Mouse (Mus musculus) ES-E14 (cell line): ENCODE results near the gene Srgap1. TPM values are rescaled to one million over a fixed set of nuclear protein-coding genes. Genes with fewer than 3 reads are reported as not detected.

Experiments
- DNase-seq: peaks from one replicate; pipeline ENCODE4 v3.0.0-alpha.2; 2013; ENCODE audit warnings: low read depth, low spot score
- H3K27ac ChIP-seq: 2 replicates; pipeline ENCODE4 v1.5.1; 2012; ENCODE audit warnings: low read depth, mild to moderate bottlenecking, low read length, moderate library complexity, mixed read lengths; ENCODE audit not compliant: poor library complexity, insufficient read depth, severe bottlenecking
- H3K36me3 ChIP-seq: 2 replicates; pipeline ENCODE4 v1.6.1; 2012; ENCODE audit warnings: mild to moderate bottlenecking, low read length, moderate library complexity, mixed read lengths; ENCODE audit not compliant: control insufficient read depth, poor library complexity, insufficient read depth, severe bottlenecking
- H3K4me1 ChIP-seq, 2 experiments: fragments of 150-350 bp in 1 of 2; sonication (generic) in 1 of 2; 2 replicates each; pipeline ENCODE4 v1.6.1; 2012; ENCODE audit warnings: low read length in 2 of 2, mild to moderate bottlenecking in 1 of 2, mixed read lengths in 1 of 2; ENCODE audit not compliant: control insufficient read depth in 2 of 2, insufficient read depth in 2 of 2, poor library complexity in 1 of 2
- H3K4me3 ChIP-seq, 2 experiments: fragments of 150-350 bp in 1 of 2; sonication (generic) in 1 of 2; 2 replicates each; pipeline ENCODE4 v1.5.1; 2012; ENCODE audit warnings: low read length in 2 of 2, low read depth in 1 of 2, mild to moderate bottlenecking in 1 of 2, mixed read lengths in 1 of 2; ENCODE audit not compliant: insufficient read depth in 1 of 2, poor library complexity in 1 of 2, severe bottlenecking in 1 of 2
- H3K9ac ChIP-seq: 2 replicates; pipeline ENCODE4 v1.6.1; 2012; ENCODE audit warnings: low read depth, mild to moderate bottlenecking, low read length, mixed read lengths; ENCODE audit not compliant: poor library complexity, insufficient read depth, severe bottlenecking
- H3K9me3 ChIP-seq: fragments of 150-350 bp; sonication (generic); 2 replicates; pipeline ENCODE4 v1.6.1; 2012; ENCODE audit warnings: low read depth, mild to moderate bottlenecking, low read length; ENCODE audit not compliant: control insufficient read depth, insufficient read depth
- CHD2 ChIP-seq: IDR thresholded peaks from 2 replicates; pipeline ENCODE4 v1.6.1; 2014; ENCODE audit warnings: mild to moderate bottlenecking, low read depth, low read length, inconsistent platforms
- HCFC1 ChIP-seq: IDR thresholded peaks from 2 replicates; pipeline ENCODE4 v1.6.1; 2012; ENCODE audit warnings: low read length, inconsistent platforms, borderline replicate concordance; ENCODE audit not compliant: insufficient read depth
- MAFK ChIP-seq: IDR thresholded peaks from 2 replicates; pipeline ENCODE4 v1.6.1; 2014; ENCODE audit warnings: mild to moderate bottlenecking, low read depth, low read length, inconsistent platforms; ENCODE audit not compliant: insufficient read depth
- ZC3H11A ChIP-seq: IDR thresholded peaks from 2 replicates; pipeline ENCODE4 v1.6.1; 2012; ENCODE audit warnings: low read depth, mild to moderate bottlenecking, inconsistent platforms, low read length, borderline replicate concordance
- ZNF384 ChIP-seq: IDR thresholded peaks from 2 replicates; pipeline ENCODE4 v1.6.1; 2012; ENCODE audit warnings: low read depth, low read length, inconsistent platforms
- in situ Hi-C, 2 experiments: fragments of 600-800 bp; cut with MboI; formaldehyde crosslinking; loops; one replicate each; pipeline ENCODE4 v1.15.1; 2025; ENCODE audit warnings: low sequenced_read_pairs in 2 of 2, inconsistent platforms in 1 of 2; ENCODE audit not compliant: unreplicated experiment in 2 of 2
- total RNA-seq: library from RNA; depleted of rRNA; stranded (reverse); fragments of 300-350 nt; gene quantifications from 2 replicates; pipeline ENCODE4 v1.2.3, GENCODE M21; 2012

Srgap1 gene
- total RNA-seq, 1 experiment: 0.94 TPM

DNA sequence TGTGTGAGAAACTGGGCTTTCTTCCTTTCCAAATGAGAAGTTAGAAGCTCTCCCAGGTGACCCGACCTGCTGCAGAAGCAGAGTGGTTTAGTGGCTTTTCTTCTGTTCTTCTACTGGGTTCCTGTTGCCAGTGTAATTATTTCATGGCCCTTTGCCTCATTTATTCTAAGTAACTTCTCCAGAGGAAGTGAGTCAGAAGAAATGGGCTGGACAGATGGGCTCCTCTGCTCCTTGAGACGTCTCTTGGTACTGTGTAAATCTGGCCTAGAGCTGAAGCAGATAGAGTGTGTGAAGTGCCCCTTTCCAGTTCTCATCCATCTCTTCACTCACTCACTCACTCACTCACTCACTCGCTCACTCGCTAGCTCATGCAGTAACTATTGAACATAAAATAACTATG lies 290.4 kb downstream of the Srgap1 start:
- H3K36me3 ChIP-seq: peaks cover 3% of the 10 kb centered on the region; the same call in 1 of the 2 replicates
- H3K4me1 ChIP-seq: peaks cover 0 to 4% of the 10 kb centered on the region in 2 experiments; a peak in 1 of 4 replicates
- H3K4me3 ChIP-seq: no peak overlapping the region
- no peak overlapping the region for H3K27ac ChIP-seq
- no peak for TF ChIP-seq CHD2
- TF ChIP-seq HCFC1: no peak
- TF ChIP-seq ZNF384: no peak
- no peak for TF ChIP-seq MAFK
- no peak for TF ChIP-seq ZC3H11A
- H3K9ac ChIP-seq: no peak overlapping the region
- H3K9me3 ChIP-seq: no peaks in the 10 kb centered on the region
- in situ Hi-C loops: loop anchor here in 1 of 2 experiments (25.0 kb wide), 1 partner anchor 281 kb away; the partner anchor contains the start of gene Srgap1
- no peak for DNase-seq

DNA sequence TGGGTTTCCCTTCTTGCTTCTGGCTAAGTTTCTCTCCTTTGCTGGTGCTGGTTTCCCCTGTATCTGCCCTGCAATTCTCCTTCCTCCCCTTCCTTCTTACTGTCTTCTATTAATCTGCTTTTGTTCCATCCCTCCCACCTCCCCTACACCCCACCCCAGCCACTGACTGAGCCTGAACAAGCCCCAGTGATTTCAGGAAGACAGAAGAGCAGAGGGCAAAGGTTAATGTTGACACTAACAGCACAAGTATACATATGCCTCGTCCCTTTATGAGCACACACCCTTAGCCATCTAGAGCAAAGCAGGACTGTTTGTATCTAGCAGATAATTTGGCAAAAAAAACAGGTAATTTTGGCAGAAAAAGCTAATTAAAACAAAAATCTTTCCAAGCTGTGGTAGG lies 291.3 kb downstream of the Srgap1 start:
- in situ Hi-C loops: loop anchor here in 1 of 2 experiments (25.0 kb wide), 1 partner anchor 281 kb away; the partner anchor contains the start of gene Srgap1
- TF ChIP-seq HCFC1: no peak
- TF ChIP-seq ZNF384: no peak
- TF ChIP-seq MAFK: no peak
- no peak for TF ChIP-seq CHD2
- TF ChIP-seq ZC3H11A: no peak
- Histone ChIP-seq H3K27ac (no peak overlapping the region), H3K9me3 (no peaks in the 10 kb centered on the region), H3K9ac (no peak overlapping the region), H3K36me3 (peaks cover 3% of the 10 kb centered on the region), H3K4me1 (peaks cover 0 to 6% of the 10 kb centered on the region in 2 experiments; a peak in 1 of 4 replicates), H3K4me3 (no peak overlapping the region)
- DNase-seq: no peak

DNA sequence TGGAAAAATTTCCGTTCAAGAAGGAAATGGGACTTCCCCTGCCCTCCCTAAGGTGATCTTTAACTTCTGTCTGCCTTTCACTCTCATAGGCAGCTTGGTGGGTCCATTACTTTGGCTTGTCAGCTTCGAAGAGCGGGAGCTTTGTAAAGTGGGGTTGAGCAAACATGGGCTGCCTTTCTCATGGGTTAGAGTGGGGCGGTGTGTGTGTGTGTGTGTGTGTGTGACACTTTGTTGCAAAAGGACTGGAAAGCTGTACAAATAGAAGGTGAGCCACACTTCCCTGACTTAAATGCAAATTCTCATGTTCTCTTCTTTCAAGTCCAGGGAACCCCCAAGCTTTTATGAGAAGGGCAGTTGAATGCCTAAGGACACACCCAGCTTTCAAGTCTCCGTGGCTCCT lies 292.9 kb downstream of the Srgap1 start:
- Histone ChIP-seq H3K9ac (no peak overlapping the region), H3K27ac (no peak overlapping the region), H3K4me1 (peaks cover 3 to 11% of the 10 kb centered on the region in 2 experiments; a peak in 2 of 4 replicates), H3K36me3 (peaks cover 6% of the 10 kb centered on the region), H3K9me3 (no peaks in the 10 kb centered on the region), H3K4me3 (no peak overlapping the region)
- no peak for DNase-seq
- TF ChIP-seq CHD2 (no peak), ZC3H11A (no peak), MAFK (no peak), ZNF384 (no peak)
- in situ Hi-C loops: loop anchor here in 1 of 2 experiments (25.0 kb wide), 1 partner anchor 283 kb away; the partner anchor contains the start of gene Srgap1

DNA sequence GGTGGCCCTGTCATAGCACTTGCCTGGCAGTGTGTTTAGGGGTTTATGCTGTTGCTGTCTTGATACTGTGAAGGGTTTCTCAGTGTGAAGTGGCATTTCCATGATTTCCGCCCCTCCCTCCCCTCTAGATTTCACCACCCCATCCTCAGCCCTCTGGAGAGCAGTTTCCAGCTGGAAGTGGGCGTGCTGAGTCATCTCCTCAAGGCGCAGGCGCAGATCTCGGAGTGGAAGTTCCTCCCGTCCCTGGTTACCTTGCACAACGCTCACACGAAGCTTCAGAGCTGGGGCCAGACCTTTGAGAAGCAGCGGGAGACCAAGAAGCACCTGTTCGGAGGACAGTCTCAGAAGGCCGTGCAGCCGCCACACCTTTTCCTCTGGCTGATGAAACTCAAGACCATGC lies 296.9 kb downstream of the Srgap1 start:
- in situ Hi-C loops: loop anchor here in 1 of 2 experiments (25.0 kb wide), 1 partner anchor 287 kb away; the partner anchor contains the start of gene Srgap1
- H3K4me1 ChIP-seq: peaks cover 3 to 11% of the 10 kb centered on the region in 2 experiments; a peak in 2 of 4 replicates
- H3K9ac ChIP-seq: 0 out of 2 replicates have a peak overlapping the region, but pooled peaks have one; percentile 3
- peak; percentile 85 for DNase-seq
- H3K36me3 ChIP-seq: peaks cover 21% of the 10 kb centered on the region
- peak overlapping the region in 1 of 2 experiments; percentile 2; a peak in 2 of 4 replicates for H3K4me3 ChIP-seq
- no peak for TF ChIP-seq ZC3H11A
- TF ChIP-seq HCFC1: no peak
- peak; percentile 95 for TF ChIP-seq MAFK
- H3K9me3 ChIP-seq: no peaks in the 10 kb centered on the region
- no peak overlapping the region for H3K27ac ChIP-seq
